Mouse (Mus musculus): ENCODE results near the gene Tyrobp. TPM values are rescaled to one million over a fixed set of nuclear protein-coding genes. Genes with fewer than 3 reads are reported as not detected.

Gene Tyrobp
- polyA plus RNA-seq, 1 experiment, result not detected

- Histone ChIP-seq H3K4me3 (ENCODE audit: insufficient read depth, low read depth, low read length) (no peak overlapping the region), H3K4me1 (ENCODE audit: control insufficient read depth, insufficient read depth, low read length) (peaks cover 12% of the 10 kb centered on the region), H3K27ac (ENCODE audit: insufficient read depth, low read depth, low read length) (no peak overlapping the region)
- WGBS, result 65% methylated on average over 9 of the region's 9 CpGs
- TF ChIP-seq POLR2A (IDR thresholded peaks at IDR 0.05; ENCODE audit: insufficient read depth, low read depth, low read length), result no peak
- TF ChIP-seq CTCF (IDR thresholded peaks at IDR 0.05; ENCODE audit: insufficient read depth, low read depth, low read length), result no peak
These were observed 21.6 kb downstream of the Tyrobp start for GRCm38 (mm10) chr7:30435156-30435555.

- Histone ChIP-seq H3K4me1 (ENCODE audit: control insufficient read depth, insufficient read depth, low read length) (peaks cover 16% of the 10 kb centered on the region), H3K4me3 (ENCODE audit: insufficient read depth, low read depth, low read length) (no peak overlapping the region), H3K27ac (ENCODE audit: insufficient read depth, low read depth, low read length) (no peak overlapping the region)
- TF ChIP-seq CTCF (IDR thresholded peaks at IDR 0.05; ENCODE audit: insufficient read depth, low read depth, low read length) (no peak), POLR2A (IDR thresholded peaks at IDR 0.05; ENCODE audit: insufficient read depth, low read depth, low read length) (no peak)
- 34% methylated on average over 10 of the region's 10 CpGs for WGBS
These were observed 23.3 kb downstream of the Tyrobp start for GRCm38 (mm10) chr7:30436879-30437278.

- no peak overlapping the region for H3K27ac ChIP-seq (ENCODE audit: insufficient read depth, low read depth, low read length)
- no peak overlapping the region for H3K4me3 ChIP-seq (ENCODE audit: insufficient read depth, low read depth, low read length)
- peaks cover 34% of the 10 kb centered on the region for H3K4me1 ChIP-seq (ENCODE audit: control insufficient read depth, insufficient read depth, low read length)
- TF ChIP-seq POLR2A (IDR thresholded peaks at IDR 0.05; ENCODE audit: insufficient read depth, low read depth, low read length), result no peak
- TF ChIP-seq CTCF (IDR thresholded peaks at IDR 0.05; ENCODE audit: insufficient read depth, low read depth, low read length), result no peak
- 79% methylated on average over 13 of the region's 13 CpGs for WGBS
These were observed 26.2 kb downstream of the Tyrobp start for GRCm38 (mm10) chr7:30439734-30440133.

GRCm38 (mm10) chr7:30440697-30441096 is 27.1 kb downstream of the Tyrobp start:
- WGBS, result 24% methylated on average over 4 of the region's 5 CpGs
- Histone ChIP-seq H3K27ac (ENCODE audit: insufficient read depth, low read depth, low read length) (no peak overlapping the region), H3K4me3 (ENCODE audit: insufficient read depth, low read depth, low read length) (no peak overlapping the region), H3K4me1 (ENCODE audit: control insufficient read depth, insufficient read depth, low read length) (peaks cover 37% of the 10 kb centered on the region)
- TF ChIP-seq POLR2A (IDR thresholded peaks at IDR 0.05; ENCODE audit: insufficient read depth, low read depth, low read length), result no peak
- TF ChIP-seq CTCF (IDR thresholded peaks at IDR 0.05; ENCODE audit: insufficient read depth, low read depth, low read length), result peak; percentile 77

GRCm38 (mm10) chr7:30443696-30444095 is 30.1 kb downstream of the Tyrobp start:
- H3K4me3 ChIP-seq (ENCODE audit: insufficient read depth, low read depth, low read length), result peak overlapping the region; percentile 89
- TF ChIP-seq POLR2A (IDR thresholded peaks at IDR 0.05; ENCODE audit: insufficient read depth, low read depth, low read length) (no peak), CTCF (IDR thresholded peaks at IDR 0.05; ENCODE audit: insufficient read depth, low read depth, low read length) (no peak)
- 14% methylated on average over 9 of the region's 9 CpGs for WGBS
- peaks cover 36% of the 10 kb centered on the region for H3K4me1 ChIP-seq (ENCODE audit: control insufficient read depth, insufficient read depth, low read length)
- H3K27ac ChIP-seq (ENCODE audit: insufficient read depth, low read depth, low read length), result no peak overlapping the region

- Histone ChIP-seq H3K4me1 (ENCODE audit: control insufficient read depth, insufficient read depth, low read length) (peaks cover 36% of the 10 kb centered on the region), H3K27ac (ENCODE audit: insufficient read depth, low read depth, low read length) (peak overlapping the region; percentile 95), H3K4me3 (ENCODE audit: insufficient read depth, low read depth, low read length) (peak overlapping the region; percentile 89)
- WGBS, result under 1% methylated on average over 38 of the region's 38 CpGs
- peak; percentile 30 for TF ChIP-seq POLR2A (IDR thresholded peaks at IDR 0.05; ENCODE audit: insufficient read depth, low read depth, low read length)
- no peak for TF ChIP-seq CTCF (IDR thresholded peaks at IDR 0.05; ENCODE audit: insufficient read depth, low read depth, low read length)
These were observed 30.8 kb downstream of the Tyrobp start for GRCm38 (mm10) chr7:30444154-30444970.

- H3K27ac ChIP-seq (ENCODE audit: insufficient read depth, low read depth, low read length), result peak within 1 kb of the TSS; percentile 95
- no peak; the same call in 1 of the 2 replicates for TF ChIP-seq CTCF (IDR thresholded peaks at IDR 0.05; ENCODE audit: insufficient read depth, low read depth, low read length)
- TF ChIP-seq POLR2A (IDR thresholded peaks at IDR 0.05; ENCODE audit: insufficient read depth, low read depth, low read length), result peak; percentile 40
- under 1% methylated on average over 66 of the region's 72 CpGs for WGBS
- peaks cover 31% of the 10 kb centered on the region for H3K4me1 ChIP-seq (ENCODE audit: control insufficient read depth, insufficient read depth, low read length)
- peak within 1 kb of the TSS; percentile 89 for H3K4me3 ChIP-seq (ENCODE audit: insufficient read depth, low read depth, low read length)
These were observed 31.6 kb downstream of the Tyrobp start, which contains the start of gene Aplp1 for GRCm38 (mm10) chr7:30444971-30445751. Gene Aplp1, minus strand, starts transcription at chr7:30445535.

GRCm38 (mm10) chr7:30450241-30450640 is 36.7 kb downstream of the Tyrobp start:
- Histone ChIP-seq H3K27ac (ENCODE audit: insufficient read depth, low read depth, low read length) (no peak overlapping the region), H3K4me3 (ENCODE audit: insufficient read depth, low read depth, low read length) (no peak overlapping the region), H3K4me1 (ENCODE audit: control insufficient read depth, insufficient read depth, low read length) (peaks cover 16% of the 10 kb centered on the region)
- 58% methylated on average over 7 of the region's 7 CpGs for WGBS
- TF ChIP-seq POLR2A (IDR thresholded peaks at IDR 0.05; ENCODE audit: insufficient read depth, low read depth, low read length) (no peak), CTCF (IDR thresholded peaks at IDR 0.05; ENCODE audit: insufficient read depth, low read depth, low read length) (no peak)

GRCm38 (mm10) chr7:30453327-30453726 is 39.8 kb downstream of the Tyrobp start:
- TF ChIP-seq CTCF (IDR thresholded peaks at IDR 0.05; ENCODE audit: insufficient read depth, low read depth, low read length) (no peak), POLR2A (IDR thresholded peaks at IDR 0.05; ENCODE audit: insufficient read depth, low read depth, low read length) (no peak)
- peaks cover 31% of the 10 kb centered on the region for H3K4me1 ChIP-seq (ENCODE audit: control insufficient read depth, insufficient read depth, low read length)
- 17% methylated on average over 25 of the region's 25 CpGs for WGBS
- H3K27ac ChIP-seq (ENCODE audit: insufficient read depth, low read depth, low read length), result no peak overlapping the region
- no peak overlapping the region for H3K4me3 ChIP-seq (ENCODE audit: insufficient read depth, low read depth, low read length)
